10 mouse cellular contexts compared by ENCODE assay signal in the genomic region with DNA sequence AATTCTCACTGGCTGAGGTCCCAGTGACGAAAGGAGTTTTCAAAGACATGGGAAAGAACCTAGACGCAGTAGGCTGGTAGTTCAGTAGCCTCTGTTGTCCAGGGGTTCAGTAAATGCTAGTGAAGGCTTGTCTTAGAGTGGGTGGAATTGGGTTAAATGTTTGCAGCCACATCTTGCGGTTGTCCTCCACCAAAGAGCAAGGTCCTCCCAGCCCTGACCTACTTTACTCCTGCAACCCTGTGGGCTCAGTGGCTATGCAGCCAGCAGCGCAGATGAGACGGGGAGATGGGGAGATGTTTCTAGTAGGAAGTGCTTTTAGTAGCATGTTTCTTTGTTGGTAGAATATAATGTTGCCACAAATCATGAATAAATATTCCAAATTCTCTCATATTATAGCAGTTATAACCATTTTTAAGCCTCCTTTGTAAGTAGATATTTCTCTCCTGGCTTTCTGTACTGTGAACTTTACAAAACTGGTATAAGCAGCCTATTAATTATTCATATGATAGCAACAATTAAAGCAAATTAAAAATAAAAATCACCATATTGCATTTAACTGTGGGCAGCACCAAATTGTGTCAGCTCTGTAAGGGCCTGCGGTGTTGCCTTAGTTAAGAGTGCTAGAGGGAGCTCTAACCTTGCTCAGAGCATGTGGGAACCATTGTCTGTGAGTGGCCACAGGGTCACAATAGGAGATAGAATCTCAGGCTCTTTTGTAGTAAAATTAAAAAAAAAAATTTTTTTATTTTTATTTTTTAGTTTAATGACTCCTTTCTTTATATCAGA.
DNase-seq lines count a peak whose midpoint lies in the region; TF ChIP-seq lines count a peak whose summit lies in the region.
"Had no signal": no experiment of that assay in that cellular context is flagged by ENCODE, and none has a peak within 500 bp of the region (broad histone marks: within the 10 kb centered on the region; RNA-seq: fewer than 3 reads in every experiment).

No protein-coding gene starts in this region.

- no peak overlapping the region for H3K4me3 ChIP-seq in kidney, adult 2 months (ENCODE audit: insufficient read depth, low read depth, low read length)
- no peak overlapping the region for H3K4me3 ChIP-seq in CH12.LX (replicated peaks in 1 of 3; ENCODE audit: low read depth in 2 of 3, low read length in 2 of 3, poor library complexity in 1 of 3)
- H3K4me3 ChIP-seq: hindbrain, embryonic 13.5 days; lung, embryonic 15.5 days had no signal

- H3K4me2 ChIP-seq in CH12.LX (ENCODE audit: insufficient read depth, low read depth, poor library complexity, severe bottlenecking) = no peak overlapping the region
- H3K4me2 ChIP-seq: hindbrain, embryonic 13.5 days; lung, embryonic 15.5 days had no signal

- H3K36me3 ChIP-seq in kidney, adult 2 months (ENCODE audit: control insufficient read depth, insufficient read depth, low read length) = no peaks in the 10 kb centered on the region
- H3K36me3 ChIP-seq in CH12.LX (replicated peaks in 1 of 2; ENCODE audit: control insufficient read depth in 1 of 2, insufficient read depth in 1 of 2, low read length in 1 of 2) = peaks cover 0 to 3% of the 10 kb centered on the region in 2 experiments
- H3K36me3 ChIP-seq: hindbrain, embryonic 13.5 days; lung, embryonic 15.5 days had no signal

- TF ChIP-seq CTCF in kidney, adult 2 months (conservative IDR thresholded peaks at IDR 0.05; ENCODE audit: insufficient read depth, insufficient read length, low read depth, low read length) = peak; percentile 24; the same call in 1 of the 2 replicates
- peak in 1 of 2 experiments; percentile 56; a peak in 2 of 4 replicates for TF ChIP-seq CTCF in CH12.LX (conservative IDR thresholded peaks at IDR 0.05 in 1 of 2, IDR thresholded peaks at IDR 0.05 in 1 of 2; ENCODE audit: low read depth in 2 of 2, low read length in 2 of 2)

- H3K27me3 ChIP-seq in kidney, adult 2 months (replicated peaks; ENCODE audit: control insufficient read depth, insufficient read depth, low read length) = no peaks in the 10 kb centered on the region
- H3K27me3 ChIP-seq in CH12.LX (replicated peaks) = no peaks in the 10 kb centered on the region
- H3K27me3 ChIP-seq: hindbrain, embryonic 13.5 days; lung, embryonic 15.5 days had no signal

- no peak for TF ChIP-seq EP300 in CH12.LX (IDR thresholded peaks at IDR 0.05; ENCODE audit: low read length)

- H3K27ac ChIP-seq in kidney, adult 2 months (ENCODE audit: insufficient read depth, low read depth, low read length) = no peak overlapping the region
- H3K27ac ChIP-seq in CH12.LX (ENCODE audit: insufficient read depth, low read depth) = no peak overlapping the region
- H3K27ac ChIP-seq: hindbrain, embryonic 13.5 days; lung, embryonic 15.5 days had no signal

- dilution Hi-C loops in CH12.LX (cut with MboI; ENCODE audit: extremely low pct_ligation_motif_present, extremely low pct_unique_long_range_greater_than_20kb, low sequenced_read_pairs) = no loop called here

- no peaks in the 10 kb centered on the region for H3K4me1 ChIP-seq in kidney, adult 2 months (ENCODE audit: control insufficient read depth, insufficient read depth, low read length)
- H3K4me1 ChIP-seq in CH12.LX (ENCODE audit: control insufficient read depth in 1 of 2, insufficient read depth in 2 of 2) = no peaks in the 10 kb centered on the region
- H3K4me1 ChIP-seq: lung, embryonic 15.5 days had no signal

- H3K9ac ChIP-seq in CH12.LX (ENCODE audit: insufficient read depth, low read depth) = no peak overlapping the region
- H3K9ac ChIP-seq: hindbrain, embryonic 13.5 days; lung, embryonic 15.5 days had no signal

- TF ChIP-seq POLR2A in kidney, adult 2 months (IDR thresholded peaks at IDR 0.05; ENCODE audit: low read depth, low read length) = no peak
- no peak for TF ChIP-seq POLR2A in CH12.LX (IDR thresholded peaks at IDR 0.05; ENCODE audit: low read depth, low read length)

- WGBS in kidney, adult 2 months = 74% methylated on average over 6 of the region's 6 CpGs

- peak; percentile 77 to 89 for DNase-seq in adrenal gland, adult (ENCODE audit: inconsistent age in 2 of 2, low spot score in 1 of 2)
- no peak for DNase-seq in adrenal gland, postnatal 4 days (ENCODE audit: low spot score in 2 of 2)
- no peak for DNase-seq in kidney, adult 2 months
- DNase-seq in kidney, adult 11 months = no peak
- DNase-seq in CH12.LX (ENCODE audit: extremely low read depth) = peak; percentile 6
- DNase-seq in cerebellum, postnatal 36 days = peak; percentile 21 to 26
- no peak for DNase-seq in yolk sac, embryonic 10.5 days (ENCODE audit: low spot score)
- no peak for DNase-seq in right cerebral cortex, postnatal 10 days (ENCODE audit: low spot score in 2 of 2)

- H3K79me2 ChIP-seq in CH12.LX (replicated peaks; ENCODE audit: control insufficient read depth, extremely low read depth, insufficient read depth, poor library complexity, severe bottlenecking) = no peaks in the 10 kb centered on the region

- in situ Hi-C loops in CH12.LX (cut with MboI; ENCODE audit: low pct_ligation_motif_present, low pct_unique_long_range_greater_than_20kb, low sequenced_read_pairs) = no loop called here

- no peaks in the 10 kb centered on the region for H3K9me3 ChIP-seq in CH12.LX (replicated peaks; ENCODE audit: low read length)
- H3K9me3 ChIP-seq: hindbrain, embryonic 13.5 days; lung, embryonic 15.5 days had no signal

- TF ChIP-seq RAD21 in CH12.LX (IDR thresholded peaks at IDR 0.05; ENCODE audit: low read depth, low read length) = peak; percentile 59

TF ChIP-seq in CH12.LX, 34 proteins besides CTCF, POLR2A, EP300 and RAD21:
- TF ChIP-seq SIN3A (IDR thresholded peaks at IDR 0.05; ENCODE audit: low read length) (no peak), POLR2AphosphoS2 (IDR thresholded peaks at IDR 0.05; ENCODE audit: low read depth, low read length) (no peak), NELFE (IDR thresholded peaks at IDR 0.05; ENCODE audit: low read depth, low read length) (no peak), SMC3 (IDR thresholded peaks at IDR 0.05; ENCODE audit: low read depth, low read length) (peak; percentile 39), MXI1 (IDR thresholded peaks at IDR 0.05; ENCODE audit: low read depth, low read length) (no peak)

Comparison
In these comparisons a context has a peak if more than half of its experiments do, and no peak if none do; other contexts are left out.
1. DNase-seq: peak in adrenal gland, adult (2 of 2), CH12.LX (single experiment) and cerebellum, postnatal 36 days (2 of 2); none in adrenal gland, postnatal 4 days (0 of 2), kidney, adult 2 months (single experiment), kidney, adult 11 months (single experiment), yolk sac, embryonic 10.5 days (single experiment) and right cerebral cortex, postnatal 10 days (0 of 2).